Mouse (Mus musculus): ENCODE measurements around the gene Erlec1.

DNA sequence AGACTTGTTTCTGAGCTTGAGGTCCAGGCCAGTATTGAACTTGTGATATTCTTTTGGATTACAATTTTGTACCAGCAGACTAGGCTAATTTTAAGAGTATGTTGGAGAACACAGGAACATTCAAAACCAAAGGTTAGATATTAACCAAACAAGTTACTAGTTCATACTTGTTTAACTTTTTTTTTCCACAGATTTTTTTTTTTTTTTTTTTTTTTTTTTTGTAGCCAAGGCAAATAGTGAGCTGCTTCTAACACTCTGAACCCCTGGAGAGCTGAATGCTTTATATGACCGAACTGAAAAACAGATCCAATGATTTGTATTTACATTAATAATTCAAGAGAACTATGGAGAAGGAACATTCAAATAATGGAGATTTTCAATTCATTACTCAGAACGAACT lies 31.1 kb upstream of the Erlec1 start:
- no peak for TF ChIP-seq CTCF (IDR thresholded peaks at IDR 0.05; ENCODE audit: low read depth)
- no peak for TF ChIP-seq EP300 (IDR thresholded peaks at IDR 0.05; ENCODE audit: low read depth)

All from liver, embryonic 14.5 days (tissue).